Mouse (Mus musculus): ENCODE measurements at regions not wholly inside any gene's neighbourhood (a gene's known extent, or its start where the extent isn't known, plus 50 kb on each side); places are given as distances from the start of the nearest gene placed in this dataset.

DNA sequence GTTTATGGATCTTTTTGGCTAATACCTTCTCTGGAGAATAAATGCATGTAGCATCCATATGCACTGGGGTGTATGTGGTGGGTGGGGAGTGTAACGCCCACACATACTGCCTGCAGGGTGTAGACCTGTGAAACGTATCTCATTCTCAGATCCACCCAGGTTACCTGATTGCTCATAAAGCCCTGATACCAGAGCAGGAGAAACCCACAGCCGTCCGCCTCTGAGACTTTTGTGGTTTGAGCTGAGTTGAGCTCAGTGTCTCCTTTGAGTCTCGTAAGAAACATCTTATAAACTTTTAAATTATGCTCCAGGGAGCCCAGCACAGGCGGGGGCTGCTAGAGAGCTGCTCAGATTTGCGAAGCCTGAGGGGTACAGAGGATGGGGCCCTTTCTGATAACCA lies 88.7 kb upstream of the Tgfbr2 start:
- no peak for TF ChIP-seq POLR2A (IDR thresholded peaks at IDR 0.05; ENCODE audit: low read depth, low read length)
- TF ChIP-seq CTCF (IDR thresholded peaks at IDR 0.05; ENCODE audit: extremely low read depth, insufficient read depth, insufficient read length, insufficient replicate concordance): no peak

Data from spleen, adult 2 months (tissue).